ENCODE assay signal across 19 mouse cellular contexts in genomic region chr5:24332401-24332800, GRCm38 (mm10). TPM values are rescaled to one million over a fixed set of nuclear protein-coding genes. Genes with fewer than 3 reads are reported as not detected.
"Had no signal": no experiment of that assay in that cellular context is flagged by ENCODE, and none has a peak within 500 bp of the region (broad histone marks: within the 10 kb centered on the region; RNA-seq: fewer than 3 reads in every experiment).

No protein-coding gene starts in this region.

- ATAC-seq: midbrain, embryonic 15.5 days had no signal

- H3K9ac ChIP-seq: kidney, embryonic 15.5 days; liver, embryonic 13.5 days; midbrain, embryonic 12.5 days; midbrain, embryonic 15.5 days; neural tube, embryonic 13.5 days had no signal

- H3K9me3 ChIP-seq: kidney, embryonic 15.5 days; liver, embryonic 13.5 days; midbrain, embryonic 12.5 days; midbrain, embryonic 15.5 days; neural tube, embryonic 13.5 days had no signal

- H3K27me3 ChIP-seq: kidney, embryonic 15.5 days; midbrain, embryonic 15.5 days; neural tube, embryonic 13.5 days had no signal

- H3K36me3 ChIP-seq: liver, embryonic 13.5 days had no signal

- H3K4me3 ChIP-seq: kidney, embryonic 15.5 days; left cerebral cortex, adult 2 months; liver, embryonic 13.5 days; midbrain, embryonic 12.5 days; midbrain, embryonic 15.5 days; neural tube, embryonic 13.5 days had no signal

- DNase-seq: kidney, postnatal 10 days; kidney, postnatal 36 days; layer of hippocampus, postnatal 36 days; liver, embryonic 13.5 days; lung, adult 2 months; lung, postnatal 14 days; thymus, adult 2 months; thymus, postnatal 14 days; thymus, postnatal 4 days had no signal

- H3K27ac ChIP-seq: kidney, embryonic 15.5 days; left cerebral cortex, adult 2 months; liver, embryonic 13.5 days; macrophage; midbrain, embryonic 12.5 days; midbrain, embryonic 15.5 days; neural tube, embryonic 13.5 days; stomach, postnatal 0 days had no signal

- H3K4me2 ChIP-seq: kidney, embryonic 15.5 days; liver, embryonic 13.5 days; midbrain, embryonic 12.5 days; midbrain, embryonic 15.5 days; neural tube, embryonic 13.5 days had no signal

RNA-seq across cellular contexts. Expression of gene Kcnh2, which starts 19.0 kb away (rescaled TPM):
- total RNA-seq: liver, adult 2 months; megakaryocyte, adult 5-6 weeks had no signal
- polyA plus RNA-seq: liver, adult 2 months; macrophage had no signal

RNA-seq across cellular contexts. Expression of gene Nos3, which starts 32.2 kb away (rescaled TPM):
- total RNA-seq: neutrophil, adult 5-6 weeks had no signal
- polyA plus RNA-seq: macrophage had no signal

RNA-seq across cellular contexts. Expression of gene Atg9b, which starts 59.5 kb away (rescaled TPM):
- total RNA-seq: neutrophil, adult 5-6 weeks had no signal
